23 mouse cellular contexts compared by ENCODE assay signal in the genomic region with DNA sequence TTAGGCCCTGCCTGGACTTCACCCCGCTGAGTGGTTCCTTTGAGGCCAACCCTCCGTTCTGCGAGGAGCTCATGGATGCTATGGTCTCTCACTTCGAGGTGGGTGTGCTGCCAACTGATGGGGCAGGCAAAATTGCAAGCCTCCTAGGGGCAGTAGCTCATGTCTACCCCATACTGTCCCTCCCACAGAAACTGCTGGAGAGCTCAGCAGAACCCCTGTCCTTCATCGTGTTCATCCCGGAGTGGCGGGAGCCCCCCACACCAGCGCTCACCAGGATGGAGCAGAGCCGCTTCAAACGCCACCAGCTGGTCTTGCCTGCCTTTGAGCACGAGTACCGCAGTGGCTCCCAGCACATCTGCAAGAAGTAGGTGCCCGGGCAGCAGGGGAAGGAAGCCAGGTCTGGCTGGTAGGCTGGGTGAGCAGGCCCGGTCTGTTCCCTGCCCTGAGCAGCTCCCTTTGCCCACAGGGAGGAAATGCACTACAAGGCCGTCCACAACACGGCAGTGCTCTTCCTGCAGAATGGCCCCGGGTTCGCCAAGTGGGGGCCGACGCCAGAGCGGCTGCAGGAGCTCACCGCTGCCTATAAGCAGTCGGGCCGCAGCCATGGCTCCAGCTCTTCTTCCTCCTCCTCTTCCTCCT. TPM values are rescaled to one million over a fixed set of nuclear protein-coding genes. Genes with fewer than 3 reads are reported as not detected.
DNase-seq lines count a peak whose midpoint lies in the region; ATAC-seq and TF ChIP-seq lines count a peak whose summit lies in the region.
"Had no signal": no experiment of that assay in that cellular context is flagged by ENCODE, and none has a peak within 500 bp of the region (broad histone marks: within the 10 kb centered on the region; RNA-seq: fewer than 3 reads in every experiment).

No protein-coding gene starts in this region.

- H3K4me1 ChIP-seq in midbrain, postnatal 0 days (ENCODE audit: insufficient read depth, low read length), result no peaks in the 10 kb centered on the region
- H3K4me1 ChIP-seq in midbrain, embryonic 16.5 days (ENCODE audit: control insufficient read depth, insufficient read depth, low read length), result peaks cover 3% of the 10 kb centered on the region; the same call in 1 of the 2 replicates
- H3K4me1 ChIP-seq in intestine, embryonic 15.5 days (replicated peaks), result peaks cover 5% of the 10 kb centered on the region; the same call in 1 of the 2 replicates
- H3K4me1 ChIP-seq in small intestine, adult 2 months (ENCODE audit: control insufficient read depth, insufficient read depth, insufficient read length, low read length), result peaks cover 12% of the 10 kb centered on the region
- H3K4me1 ChIP-seq: hindbrain, embryonic 12.5 days had no signal

- no peak overlapping the region for H3K4me3 ChIP-seq in gastrocnemius, adult 2 months
- no peak overlapping the region for H3K4me3 ChIP-seq in midbrain, postnatal 0 days (ENCODE audit: low read depth, low read length)
- H3K4me3 ChIP-seq in midbrain, embryonic 16.5 days (ENCODE audit: low read depth, low read length), result no peak overlapping the region
- no peak overlapping the region for H3K4me3 ChIP-seq in intestine, embryonic 15.5 days (replicated peaks)
- no peak overlapping the region for H3K4me3 ChIP-seq in small intestine, adult 2 months (ENCODE audit: low read depth, low read length)
- H3K4me3 ChIP-seq: embryonic facial prominence, embryonic 15.5 days; erythroblast, embryonic 14.5 days; forebrain, embryonic 15.5 days; heart, embryonic 10.5 days; hindbrain, embryonic 12.5 days had no signal

- no peak for TF ChIP-seq CTCF in gastrocnemius, adult 2 months (IDR thresholded peaks at IDR 0.05)
- TF ChIP-seq CTCF in midbrain, postnatal 0 days (IDR thresholded peaks at IDR 0.05), result no peak
- no peak for TF ChIP-seq CTCF in small intestine, adult 2 months (IDR thresholded peaks at IDR 0.05; ENCODE audit: extremely low read depth, insufficient read length, insufficient replicate concordance, low read depth, low read length)

- no peak for TF ChIP-seq POLR2A in small intestine, adult 2 months (IDR thresholded peaks at IDR 0.05; ENCODE audit: low read depth, low read length)

- 90% methylated on average over 24 of the region's 24 CpGs for WGBS in midbrain, postnatal 0 days
- WGBS in midbrain, embryonic 16.5 days, result 93% methylated on average over 23 of the region's 24 CpGs
- WGBS in intestine, embryonic 15.5 days, result 89% methylated on average over 24 of the region's 24 CpGs
- 86% methylated on average over 24 of the region's 24 CpGs for WGBS in small intestine, adult 2 months

- intact Hi-C loops in gastrocnemius, adult 2 months (cut with DNase I), result no loop called here
- intact Hi-C loops in gastrocnemius, postnatal 36 days (cut with DNase I), result no loop called here

- no peak overlapping the region for H3K9ac ChIP-seq in midbrain, postnatal 0 days (replicated peaks; ENCODE audit: low read length, poor library complexity, severe bottlenecking)
- no peak overlapping the region for H3K9ac ChIP-seq in midbrain, embryonic 16.5 days (ENCODE audit: low read depth, low read length)
- no peak overlapping the region for H3K9ac ChIP-seq in intestine, embryonic 15.5 days
- H3K9ac ChIP-seq: embryonic facial prominence, embryonic 15.5 days; forebrain, embryonic 15.5 days; hindbrain, embryonic 12.5 days had no signal

- peak overlapping the region; percentile 85 for H3K27ac ChIP-seq in gastrocnemius, adult 2 months
- H3K27ac ChIP-seq in midbrain, postnatal 0 days (ENCODE audit: low read depth, low read length), result peak overlapping the region; percentile 26; the same call in 1 of the 2 replicates
- H3K27ac ChIP-seq in midbrain, embryonic 16.5 days (ENCODE audit: low read length), result no peak overlapping the region
- peak overlapping the region; percentile 28; the same call in 1 of the 2 replicates for H3K27ac ChIP-seq in intestine, embryonic 15.5 days
- H3K27ac ChIP-seq in small intestine, adult 2 months (ENCODE audit: insufficient read depth, low read depth, low read length), result peak overlapping the region; percentile 26; the same call in 1 of the 2 replicates
- H3K27ac ChIP-seq: embryonic facial prominence, embryonic 15.5 days; forebrain, embryonic 15.5 days; heart, embryonic 10.5 days; hindbrain, embryonic 12.5 days had no signal

- H3K4me2 ChIP-seq in midbrain, postnatal 0 days (ENCODE audit: low read depth, low read length, poor library complexity, severe bottlenecking), result no peak overlapping the region
- no peak overlapping the region for H3K4me2 ChIP-seq in midbrain, embryonic 16.5 days (ENCODE audit: low read length)
- H3K4me2 ChIP-seq in intestine, embryonic 15.5 days (replicated peaks), result no peak overlapping the region
- H3K4me2 ChIP-seq: embryonic facial prominence, embryonic 15.5 days; forebrain, embryonic 15.5 days; hindbrain, embryonic 12.5 days had no signal

- ATAC-seq in midbrain, postnatal 0 days (ENCODE audit: low FRiP score), result no peak
- no peak for ATAC-seq in midbrain, embryonic 16.5 days
- ATAC-seq in intestine, embryonic 15.5 days, result no peak
- ATAC-seq: forebrain, embryonic 15.5 days; hindbrain, embryonic 16.5 days; inflammation-experienced regulatory T-cells, adult 6 months had no signal

- no peak for DNase-seq in gastrocnemius, adult 2 months
- DNase-seq in gastrocnemius, postnatal 36 days, result no peak
- DNase-seq in midbrain, postnatal 0 days (ENCODE audit: low spot score), result no peak
- no peak for DNase-seq in spleen, postnatal 10 days (ENCODE audit: low spot score in 2 of 2)
- no peak for DNase-seq in frontal cortex, postnatal 10 days (ENCODE audit: low spot score in 2 of 2)
- DNase-seq: adrenal gland, adult 2 months; adrenal gland, postnatal 25 days; embryo, embryonic 11 days; gastrocnemius, postnatal 14 days; heart, postnatal 10 days; heart, postnatal 4 days had no signal

- H3K27me3 ChIP-seq in midbrain, postnatal 0 days (ENCODE audit: insufficient read depth, low read length), result no peaks in the 10 kb centered on the region
- no peaks in the 10 kb centered on the region for H3K27me3 ChIP-seq in midbrain, embryonic 16.5 days (ENCODE audit: control insufficient read depth, insufficient read depth, low read depth, low read length)
- no peaks in the 10 kb centered on the region for H3K27me3 ChIP-seq in intestine, embryonic 15.5 days (replicated peaks)
- H3K27me3 ChIP-seq in small intestine, adult 2 months (ENCODE audit: control insufficient read depth, insufficient read depth, low read length), result no peaks in the 10 kb centered on the region
- H3K27me3 ChIP-seq: CH12.LX; embryonic facial prominence, embryonic 15.5 days; forebrain, embryonic 15.5 days; hindbrain, embryonic 12.5 days had no signal

- no peaks in the 10 kb centered on the region for H3K9me3 ChIP-seq in midbrain, postnatal 0 days (ENCODE audit: low read length)
- H3K9me3 ChIP-seq in midbrain, embryonic 16.5 days (replicated peaks; ENCODE audit: control insufficient read depth, low read length, poor library complexity, severe bottlenecking), result no peaks in the 10 kb centered on the region
- no peaks in the 10 kb centered on the region for H3K9me3 ChIP-seq in intestine, embryonic 15.5 days
- H3K9me3 ChIP-seq: embryonic facial prominence, embryonic 15.5 days; forebrain, embryonic 15.5 days; heart, embryonic 10.5 days; hindbrain, embryonic 12.5 days had no signal

- H3K36me3 ChIP-seq in midbrain, postnatal 0 days (ENCODE audit: insufficient read depth, low read length), result peaks cover 95% of the 10 kb centered on the region
- peaks cover 77% of the 10 kb centered on the region for H3K36me3 ChIP-seq in midbrain, embryonic 16.5 days (ENCODE audit: control insufficient read depth, insufficient read depth, low read length)
- peaks cover 93% of the 10 kb centered on the region for H3K36me3 ChIP-seq in intestine, embryonic 15.5 days
- peaks cover 95% of the 10 kb centered on the region for H3K36me3 ChIP-seq in small intestine, adult 2 months (ENCODE audit: control insufficient read depth, insufficient read depth, low read length)

RNA-seq across cellular contexts. Expression of a gene that starts 11.4 kb away (rescaled TPM):
- 10 to 100 TPM; 25.6 TPM for total RNA-seq in gastrocnemius, adult 2 months (2021)
- total RNA-seq in gastrocnemius, postnatal 36 days (2021), result 10 to 100 TPM; 23.8 to 26.9 TPM
- 77.2 and 90.1 TPM in 2 replicates for total RNA-seq in midbrain, postnatal 0 days (2014; rRNA removed)
- 88.9 and 94.6 TPM in 2 replicates for polyA plus RNA-seq in midbrain, postnatal 0 days (2015; fragmentation: Nextera tagmentation; extraction: Ambion mirVana)
- 78.9 and 85.6 TPM in 2 replicates for polyA plus RNA-seq in midbrain, embryonic 16.5 days (2015; fragmentation: Nextera tagmentation; extraction: Ambion mirVana)
- 63.6 and 65.5 TPM in 2 replicates for polyA plus RNA-seq in intestine, embryonic 15.5 days (2015; fragmentation: Nextera tagmentation; extraction: Ambion mirVana)
- 22.8 and 30.3 TPM in 2 replicates for polyA plus RNA-seq in small intestine, adult 2 months (2012; rRNA removed)

RNA-seq across cellular contexts. Expression of a gene that starts 21.0 kb away (rescaled TPM):
- total RNA-seq in gastrocnemius, adult 2 months (2021), result 10 to 100 TPM in 1 of 2 experiments, 1 to 10 TPM in 1; 9.7 to 10.5 TPM
- total RNA-seq in gastrocnemius, postnatal 36 days (2021), result 1 to 10 TPM; 8.8 to 9.3 TPM
- 28.9 and 29.0 TPM in 2 replicates for total RNA-seq in midbrain, postnatal 0 days (2014; rRNA removed)
- 11.1 and 11.4 TPM in 2 replicates for polyA plus RNA-seq in midbrain, postnatal 0 days (2015; fragmentation: Nextera tagmentation; extraction: Ambion mirVana)
- polyA plus RNA-seq in midbrain, embryonic 16.5 days (2015; fragmentation: Nextera tagmentation; extraction: Ambion mirVana), result 16.2 and 16.9 TPM in 2 replicates
- polyA plus RNA-seq in intestine, embryonic 15.5 days (2015; fragmentation: Nextera tagmentation; extraction: Ambion mirVana), result 10.7 and 11.3 TPM in 2 replicates
- polyA plus RNA-seq in small intestine, adult 2 months (2012; rRNA removed), result 19.1 and 34.1 TPM in 2 replicates

RNA-seq across cellular contexts. Expression of a gene that starts 33.0 kb away (rescaled TPM):
- total RNA-seq in gastrocnemius, adult 2 months (2021), result 10 to 100 TPM; 11.4 to 20.1 TPM
- 10 to 100 TPM; 15.3 to 15.7 TPM for total RNA-seq in gastrocnemius, postnatal 36 days (2021)
- total RNA-seq in midbrain, postnatal 0 days (2014; rRNA removed), result 55.5 and 59.8 TPM in 2 replicates
- polyA plus RNA-seq in midbrain, postnatal 0 days (2015; fragmentation: Nextera tagmentation; extraction: Ambion mirVana), result 85.5 and 87.7 TPM in 2 replicates
- 83.9 and 84.4 TPM in 2 replicates for polyA plus RNA-seq in midbrain, embryonic 16.5 days (2015; fragmentation: Nextera tagmentation; extraction: Ambion mirVana)
- 28.7 and 29.5 TPM in 2 replicates for polyA plus RNA-seq in intestine, embryonic 15.5 days (2015; fragmentation: Nextera tagmentation; extraction: Ambion mirVana)
- polyA plus RNA-seq in small intestine, adult 2 months (2012; rRNA removed), result 20.9 and 34.2 TPM in 2 replicates
- total RNA-seq: granulocyte monocyte progenitor cell, adult 5-6 weeks had no signal

RNA-seq across cellular contexts. Expression of a gene that starts 50.0 kb away (rescaled TPM):
- 1 to 10 TPM in 1 of 2 experiments, under 1 TPM in 1; 0.46 to 1.1 TPM for total RNA-seq in gastrocnemius, adult 2 months (2021)
- under 1 TPM; 0.38 to 0.62 TPM for total RNA-seq in gastrocnemius, postnatal 36 days (2021)
- total RNA-seq in midbrain, postnatal 0 days (2014; rRNA removed), result 7.5 and 13.4 TPM in 2 replicates
- polyA plus RNA-seq in midbrain, postnatal 0 days (2015; fragmentation: Nextera tagmentation; extraction: Ambion mirVana), result 7.1 and 8.2 TPM in 2 replicates
- polyA plus RNA-seq in midbrain, embryonic 16.5 days (2015; fragmentation: Nextera tagmentation; extraction: Ambion mirVana), result 26.7 and 28.0 TPM in 2 replicates
- polyA plus RNA-seq in intestine, embryonic 15.5 days (2015; fragmentation: Nextera tagmentation; extraction: Ambion mirVana), result 4.9 and 5.2 TPM in 2 replicates
- polyA plus RNA-seq in small intestine, adult 2 months (2012; rRNA removed), result 11.1 and 12.1 TPM in 2 replicates
- total RNA-seq: CH12.LX had no signal
- polyA plus RNA-seq: erythroblast, embryonic 14.5 days had no signal

RNA-seq across cellular contexts. Expression of a gene that starts 57.3 kb away (rescaled TPM):
- 10 to 100 TPM; 31.1 to 37.0 TPM for total RNA-seq in gastrocnemius, adult 2 months (2021)
- total RNA-seq in gastrocnemius, postnatal 36 days (2021), result 10 to 100 TPM; 35.8 to 36.3 TPM
- 10.4 and 11.2 TPM in 2 replicates for total RNA-seq in midbrain, postnatal 0 days (2014; rRNA removed)
- 7.6 and 7.8 TPM in 2 replicates for polyA plus RNA-seq in midbrain, postnatal 0 days (2015; fragmentation: Nextera tagmentation; extraction: Ambion mirVana)
- polyA plus RNA-seq in midbrain, embryonic 16.5 days (2015; fragmentation: Nextera tagmentation; extraction: Ambion mirVana), result 5.4 and 7.0 TPM in 2 replicates
- 6.8 and 7.4 TPM in 2 replicates for polyA plus RNA-seq in intestine, embryonic 15.5 days (2015; fragmentation: Nextera tagmentation; extraction: Ambion mirVana)
- polyA plus RNA-seq in small intestine, adult 2 months (2012; rRNA removed), result 1.7 and 3.1 TPM in 2 replicates
